Mouse (Mus musculus) limb, embryonic 12.5 days (tissue): ENCODE data around the gene Stxbp1. TPM values are rescaled to one million over a fixed set of nuclear protein-coding genes. Genes with fewer than 3 reads are reported as not detected.

Source experiments
- ATAC-seq: fragments of 200-750 bp; cut with Nextera tagmentation; 2 replicates; pipeline ENCODE4 v1.8.0; 2017; ENCODE audit warnings: low read depth, moderate TSS enrichment; ENCODE audit not compliant: insufficient number of reproducible peaks, insufficient read depth, low FRiP score, low TSS enrichment
- H3K27ac ChIP-seq: fragments of 300-500 bp; sonication (generic); 2 replicates; pipeline ENCODE4 v1.5.1; 2016; ENCODE audit warnings: mild to moderate bottlenecking, moderate library complexity
- H3K27me3 ChIP-seq: fragments of 300-500 bp; sonication (generic); 2 replicates; pipeline ENCODE4 v1.6.1; 2016; ENCODE audit warnings: mild to moderate bottlenecking, moderate library complexity
- H3K36me3 ChIP-seq: fragments of 300-500 bp; sonication (generic); 2 replicates; pipeline ENCODE4 v1.6.1; 2016; ENCODE audit warnings: mild to moderate bottlenecking, moderate library complexity
- H3K4me1 ChIP-seq: fragments of 300-500 bp; sonication (generic); replicated peaks from 2 replicates; pipeline ENCODE4 v1.6.1; 2016
- H3K4me2 ChIP-seq: fragments of 300-500 bp; sonication (generic); 2 replicates; pipeline ENCODE4 v1.6.1; 2016; ENCODE audit warnings: mild to moderate bottlenecking, moderate library complexity
- H3K4me3 ChIP-seq: fragments of 300-500 bp; sonication (generic); replicated peaks from 2 replicates; pipeline ENCODE4 v1.5.1; 2016; ENCODE audit warnings: mild to moderate bottlenecking
- H3K9ac ChIP-seq: fragments of 300-500 bp; sonication (generic); replicated peaks from 2 replicates; pipeline ENCODE4 v1.6.1; 2016; ENCODE audit warnings: mild to moderate bottlenecking, moderate library complexity
- H3K9me3 ChIP-seq: fragments of 300-500 bp; sonication (generic); 2 replicates; pipeline ENCODE4 v1.6.1; 2016; ENCODE audit warnings: mild to moderate bottlenecking, moderate library complexity
- WGBS: fragments of 180-500 bp; shearing (Covaris S2); methylation state at CpG from one replicate; pipeline ENCODE4 v1.1.7; 2016; 5-methylcytosine and 5-hydroxymethylcytosine counted together
- polyA plus RNA-seq: library from polyadenylated mRNA; unstranded; fragments of >200 nt; fragmentation: Nextera tagmentation; extraction: Ambion mirVana; gene quantifications from 2 replicates; pipeline ENCODE4 v1.2.1, GENCODE M21; 2016

Gene Stxbp1
- polyA plus RNA-seq, 1 experiment from 2014 or later = 18.8 TPM

DNA sequence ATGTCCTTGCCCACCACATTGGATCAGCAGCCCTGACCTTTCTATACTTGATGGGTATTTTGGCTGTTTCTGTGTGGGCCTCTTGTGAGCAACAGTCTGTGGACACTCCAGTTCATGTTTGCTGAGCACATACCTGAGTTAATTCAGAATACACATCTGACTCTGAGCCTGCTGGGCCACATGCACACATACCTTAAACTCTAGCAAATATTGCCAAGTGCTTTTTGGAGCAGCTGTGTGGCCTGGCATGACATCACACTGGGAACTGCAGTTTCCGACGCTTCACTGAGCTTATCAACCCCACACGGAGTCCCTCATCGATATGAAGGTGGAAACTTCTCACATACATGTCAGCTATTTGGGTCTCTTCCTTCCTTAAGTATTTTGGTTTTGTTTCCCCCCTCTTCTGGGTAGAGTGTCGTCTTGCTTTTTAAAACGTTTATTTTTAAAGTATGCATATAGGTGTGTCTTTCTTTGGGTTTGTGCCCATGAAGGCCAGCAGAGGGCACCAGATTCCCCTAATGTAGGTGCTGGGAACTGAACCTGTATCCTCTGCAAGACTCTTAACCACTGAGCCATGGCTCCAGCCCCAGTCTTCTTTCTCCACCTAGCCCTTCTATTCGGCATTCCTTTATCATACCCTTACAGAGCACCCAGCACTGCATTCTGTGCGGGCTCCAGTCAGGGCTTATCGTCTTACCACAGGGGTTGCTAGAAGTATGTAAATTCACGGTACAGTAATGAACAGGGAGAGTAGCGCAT, 25.8 kb downstream of the Stxbp1 start:
- H3K27me3 ChIP-seq = no peaks in the 10 kb centered on the region
- 71% methylated on average over 11 of the region's 11 CpGs for WGBS
- no peak overlapping the region for H3K9ac ChIP-seq
- no peak overlapping the region for H3K4me3 ChIP-seq
- H3K36me3 ChIP-seq = 0 out of 2 replicates have a peak, but pooled peaks cover 5% of the 10 kb centered on the region
- H3K27ac ChIP-seq = no peak overlapping the region
- H3K9me3 ChIP-seq = no peaks in the 10 kb centered on the region
- peaks cover 34% of the 10 kb centered on the region for H3K4me1 ChIP-seq
- ATAC-seq = no peak
- H3K4me2 ChIP-seq = no peak overlapping the region

GRCm38 (mm10) chr2:32818208-32818607, 28.8 kb downstream of the Stxbp1 start:
- no peaks in the 10 kb centered on the region for H3K27me3 ChIP-seq
- no peaks in the 10 kb centered on the region for H3K9me3 ChIP-seq
- H3K4me2 ChIP-seq = no peak overlapping the region
- no peak overlapping the region for H3K9ac ChIP-seq
- no peak overlapping the region; the same call in 1 of the 2 replicates for H3K27ac ChIP-seq
- H3K4me1 ChIP-seq = peaks cover 29% of the 10 kb centered on the region
- no peak for ATAC-seq
- no peak overlapping the region for H3K4me3 ChIP-seq
- peaks cover 23% of the 10 kb centered on the region; the same call in 1 of the 2 replicates for H3K36me3 ChIP-seq
- 93% methylated on average over 5 of the region's 5 CpGs for WGBS

GRCm38 (mm10) chr2:32817589-32817988, 29.5 kb downstream of the Stxbp1 start:
- peaks cover 28% of the 10 kb centered on the region; the same call in 1 of the 2 replicates for H3K36me3 ChIP-seq
- H3K9ac ChIP-seq = no peak overlapping the region
- ATAC-seq = no peak
- H3K9me3 ChIP-seq = no peaks in the 10 kb centered on the region
- 0 out of 2 replicates have a peak overlapping the region, but pooled peaks have one; percentile 22 for H3K4me2 ChIP-seq
- H3K4me3 ChIP-seq = no peak overlapping the region
- H3K4me1 ChIP-seq = peaks cover 24% of the 10 kb centered on the region
- H3K27me3 ChIP-seq = no peaks in the 10 kb centered on the region
- peak overlapping the region; percentile 78 for H3K27ac ChIP-seq
- 48% methylated on average over 7 of the region's 7 CpGs for WGBS

DNA sequence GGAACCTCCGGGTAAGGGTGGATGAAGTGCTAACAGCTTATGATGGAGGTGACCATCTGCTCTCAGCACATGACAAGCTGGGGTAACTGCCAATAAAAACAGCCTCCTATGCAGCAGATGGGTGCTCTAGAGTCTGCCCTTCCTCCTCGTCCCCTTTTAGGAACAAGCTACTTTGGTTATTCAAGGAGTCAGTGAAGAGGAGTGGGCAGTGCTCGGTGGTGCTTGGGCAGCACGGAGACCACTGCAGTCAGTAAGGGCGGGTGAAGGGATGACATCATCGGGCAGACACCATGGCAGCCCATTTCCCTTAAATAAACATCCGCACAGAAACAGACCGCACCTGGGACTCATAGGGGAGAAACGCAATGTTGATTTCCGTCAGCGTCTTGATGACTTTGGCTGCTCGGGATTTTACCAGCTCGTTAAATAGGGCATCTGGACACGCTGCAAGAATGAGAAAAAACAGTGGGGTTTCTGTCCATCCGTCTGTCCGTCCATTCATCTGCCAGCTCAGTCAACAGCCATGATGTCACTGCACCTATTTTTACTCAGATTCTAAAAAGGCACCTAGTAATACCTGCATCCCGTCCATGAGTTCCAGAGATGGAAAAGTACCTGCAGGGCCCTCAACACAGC, 30.0 kb downstream of the Stxbp1 start:
- Histone ChIP-seq H3K4me2 (peak overlapping the region; percentile 22), H3K9ac (no peak overlapping the region), H3K36me3 (peaks cover 29% of the 10 kb centered on the region; the same call in 1 of the 2 replicates), H3K4me3 (no peak overlapping the region), H3K4me1 (peaks cover 24% of the 10 kb centered on the region), H3K27ac (peak overlapping the region; percentile 78), H3K9me3 (no peaks in the 10 kb centered on the region), H3K27me3 (no peaks in the 10 kb centered on the region)
- WGBS = 25% methylated on average over 17 of the region's 17 CpGs
- no peak for ATAC-seq

DNA sequence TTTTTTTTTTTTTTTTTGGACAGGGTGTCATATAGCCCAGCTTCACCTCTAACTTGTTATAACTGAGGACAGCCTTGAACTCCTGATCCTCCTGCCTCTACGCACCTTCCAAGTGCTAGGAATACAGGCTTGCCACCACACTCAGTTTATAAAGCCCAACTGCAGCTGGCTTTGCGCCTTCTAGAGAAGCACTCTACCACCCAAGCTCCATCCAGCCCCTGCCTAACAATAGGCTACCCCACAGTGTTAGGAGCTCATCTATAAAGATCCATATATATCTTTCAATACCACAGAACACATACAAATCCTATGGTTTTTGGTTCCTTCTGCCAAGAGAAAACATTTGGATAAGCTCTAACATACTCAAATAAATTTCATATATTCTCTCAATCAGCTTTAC, 30.5 kb downstream of the Stxbp1 start:
- 90% methylated on average over 2 of the region's 2 CpGs for WGBS
- no peak overlapping the region for H3K9ac ChIP-seq

DNA sequence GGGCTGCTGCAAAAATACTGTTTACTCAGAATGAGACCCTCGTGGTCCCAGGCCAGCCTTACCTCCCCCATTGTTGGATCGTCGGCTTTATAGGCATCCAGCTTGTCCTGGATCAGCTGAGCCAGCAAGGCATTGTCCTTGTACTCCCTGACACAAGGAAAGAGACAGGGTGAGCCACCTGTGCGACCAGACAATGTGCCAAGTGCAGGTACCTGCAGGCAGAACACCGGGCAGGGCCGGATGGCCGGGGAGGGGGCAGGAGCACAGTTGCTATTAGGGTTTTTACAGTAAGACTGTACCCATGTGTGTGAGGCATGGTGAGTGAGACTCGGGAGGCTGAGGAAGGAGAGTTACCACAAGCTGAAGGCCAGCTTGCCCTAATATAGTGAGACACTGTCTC, 35.1 kb downstream of the Stxbp1 start:
- 81% methylated on average over 8 of the region's 8 CpGs for WGBS
- Histone ChIP-seq H3K9me3 (no peaks in the 10 kb centered on the region), H3K36me3 (peaks cover 57% of the 10 kb centered on the region), H3K4me3 (no peak overlapping the region), H3K27ac (0 out of 2 replicates have a peak overlapping the region, but pooled peaks have one; percentile 31), H3K4me1 (peaks cover 11% of the 10 kb centered on the region), H3K9ac (no peak overlapping the region), H3K27me3 (no peaks in the 10 kb centered on the region), H3K4me2 (no peak overlapping the region)
- ATAC-seq = no peak

More for the DNA sequence above, 30.5 kb downstream of the Stxbp1 start:
- Histone ChIP-seq H3K4me2 (no peak overlapping the region), H3K27ac (0 out of 2 replicates have a peak overlapping the region, but pooled peaks have one; percentile 35), H3K4me1 (peaks cover 24% of the 10 kb centered on the region), H3K4me3 (no peak overlapping the region), H3K9me3 (no peaks in the 10 kb centered on the region), H3K36me3 (peaks cover 30% of the 10 kb centered on the region; the same call in 1 of the 2 replicates), H3K27me3 (no peaks in the 10 kb centered on the region)
- no peak for ATAC-seq

GRCm38 (mm10) chr2:32808816-32809566, 38.1 kb downstream of the Stxbp1 start:
- Histone ChIP-seq H3K4me2 (no peak overlapping the region), H3K9me3 (no peaks in the 10 kb centered on the region), H3K36me3 (peaks cover 64% of the 10 kb centered on the region), H3K9ac (no peak overlapping the region), H3K27me3 (no peaks in the 10 kb centered on the region), H3K4me1 (peaks cover 4% of the 10 kb centered on the region), H3K27ac (no peak overlapping the region), H3K4me3 (no peak overlapping the region)
- ATAC-seq = 0 out of 2 replicates have a peak, but pooled peaks have one; percentile 15
- 87% methylated on average over 14 of the region's 14 CpGs for WGBS

DNA sequence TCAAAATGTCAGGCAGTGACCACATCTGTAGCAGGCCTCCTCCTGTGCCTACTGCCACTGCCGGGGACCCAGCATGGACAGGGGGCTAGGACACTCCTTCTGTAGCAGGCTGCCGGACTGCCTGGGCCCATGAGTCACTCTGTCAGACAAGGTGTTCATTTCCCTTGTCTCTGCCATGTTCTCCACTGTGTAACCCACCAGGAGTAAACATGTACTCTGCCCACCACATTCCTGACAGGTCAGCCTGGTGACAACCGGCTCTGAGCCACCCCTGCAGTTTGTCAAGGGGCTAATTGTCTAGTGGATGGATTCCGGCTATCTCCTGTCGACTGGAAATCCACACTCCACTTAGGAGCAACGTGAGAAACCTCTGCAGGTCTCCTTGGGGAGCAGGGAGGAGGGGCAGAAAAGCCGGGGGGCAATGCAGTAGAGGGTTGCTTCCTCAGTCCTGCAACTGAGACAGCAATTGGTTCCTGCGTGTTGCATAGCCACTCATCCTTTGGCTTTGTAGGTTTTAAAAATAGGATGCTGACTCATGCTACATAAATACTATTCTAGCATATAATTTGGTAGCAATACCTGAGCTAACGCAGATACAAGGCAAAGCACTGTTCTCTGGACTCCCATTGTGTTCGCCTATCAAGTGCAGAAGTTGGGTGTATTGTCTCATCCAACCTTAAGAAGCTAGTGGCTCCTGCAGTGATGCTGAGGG, 48.6 kb downstream of the Stxbp1 start:
- WGBS = 61% methylated on average over 10 of the region's 10 CpGs
- peaks cover 76% of the 10 kb centered on the region for H3K36me3 ChIP-seq
- no peak overlapping the region for H3K4me3 ChIP-seq
- H3K27me3 ChIP-seq = no peaks in the 10 kb centered on the region
- no peak overlapping the region for H3K9ac ChIP-seq
- ATAC-seq = no peak
- no peak overlapping the region for H3K4me2 ChIP-seq
- no peaks in the 10 kb centered on the region for H3K9me3 ChIP-seq
- no peak overlapping the region for H3K27ac ChIP-seq
- H3K4me1 ChIP-seq = no peaks in the 10 kb centered on the region

GRCm38 (mm10) chr2:32795748-32796418, 51.2 kb downstream of the Stxbp1 start:
- Histone ChIP-seq H3K9me3 (no peaks in the 10 kb centered on the region), H3K4me1 (no peaks in the 10 kb centered on the region), H3K9ac (no peak overlapping the region), H3K27ac (no peak overlapping the region), H3K36me3 (peaks cover 69% of the 10 kb centered on the region), H3K4me2 (no peak overlapping the region), H3K27me3 (no peaks in the 10 kb centered on the region), H3K4me3 (no peak overlapping the region)
- 88% methylated on average over 13 of the region's 13 CpGs for WGBS
- no peak for ATAC-seq

DNA sequence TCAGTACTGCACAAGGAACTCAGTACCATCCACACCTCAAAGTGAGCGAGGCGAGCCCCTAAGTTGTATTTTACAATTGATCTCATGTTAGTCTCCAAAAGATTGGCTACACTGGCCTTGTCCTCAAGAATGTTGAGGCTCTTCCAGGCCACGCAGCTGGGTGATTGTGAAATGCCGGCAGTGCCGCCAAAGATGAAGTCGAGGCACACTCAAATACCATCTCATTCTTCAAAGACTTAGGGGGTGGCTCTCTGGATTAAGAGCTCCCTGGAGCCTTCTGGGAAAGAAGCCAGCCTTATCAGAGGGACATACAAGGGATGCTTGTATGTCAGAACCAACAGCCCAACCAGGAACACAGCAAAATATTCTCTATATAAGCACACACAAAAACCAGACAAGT, 55.7 kb downstream of the Stxbp1 start:
- no peak overlapping the region for H3K4me3 ChIP-seq
- no peak for ATAC-seq
- H3K9me3 ChIP-seq = no peaks in the 10 kb centered on the region
- no peak overlapping the region for H3K27ac ChIP-seq
- no peak overlapping the region for H3K4me2 ChIP-seq
- H3K9ac ChIP-seq = no peak overlapping the region
- WGBS = 84% methylated on average over 6 of the region's 6 CpGs
- H3K4me1 ChIP-seq = no peaks in the 10 kb centered on the region
- H3K36me3 ChIP-seq = peaks cover 30% of the 10 kb centered on the region
- no peaks in the 10 kb centered on the region for H3K27me3 ChIP-seq
